Mouse (Mus musculus) cerebral cortex, adult 2 months (tissue): ENCODE results near the gene Stard13.

Source experiments
- WGBS: fragments of 180-500 bp; shearing (Covaris S2); methylation state at CpG from one replicate; pipeline ENCODE4 v1.1.7; 2018; 5-methylcytosine and 5-hydroxymethylcytosine counted together

The Stard13 gene

GRCm38 (mm10) chr5:151142671-151143601 lies 90.7 kb downstream of the Stard13 start:
- 44% methylated on average over 11 of the region's 11 CpGs for WGBS

DNA sequence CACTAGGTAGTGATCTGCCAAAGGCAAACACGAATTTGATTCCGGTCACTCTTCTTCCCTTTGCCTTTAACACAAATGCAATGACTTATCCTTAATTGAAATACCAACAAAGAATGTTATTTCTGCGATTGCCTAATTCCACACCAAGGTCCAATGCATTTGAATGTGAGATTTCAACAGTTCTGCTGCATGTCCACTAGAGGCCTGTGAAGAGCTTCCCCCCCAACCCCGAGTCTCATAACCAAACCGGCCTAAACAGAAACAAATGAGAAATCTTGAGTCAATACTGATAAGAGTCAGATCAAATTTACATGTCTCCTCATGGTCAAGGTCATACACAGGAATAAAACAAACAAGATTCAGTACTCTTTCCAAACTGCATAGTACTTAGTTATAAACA lies 91.4 kb downstream of the Stard13 start:
- WGBS, result 37% methylated on average over 5 of the region's 5 CpGs

DNA sequence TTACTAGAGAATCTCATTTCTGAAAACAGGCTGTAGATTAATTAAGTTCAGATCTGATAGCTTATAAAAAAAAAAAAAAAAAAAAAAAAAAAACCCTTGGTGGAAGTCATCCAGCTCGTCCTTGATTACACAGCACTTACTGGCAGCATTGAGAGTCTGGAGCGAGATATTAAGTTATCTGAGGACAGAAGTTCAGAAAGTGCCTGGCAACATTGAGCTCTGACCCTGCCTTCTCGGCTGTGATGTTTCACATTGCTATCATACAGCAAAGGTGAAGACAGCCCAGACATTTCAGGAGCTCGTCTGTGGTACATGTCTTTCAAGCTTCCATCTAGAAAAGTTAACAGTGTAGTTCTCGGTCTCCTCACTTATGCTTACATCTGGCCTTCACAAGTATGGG lies 95.7 kb downstream of the Stard13 start:
- WGBS, result 65% methylated on average over 5 of the region's 5 CpGs

DNA sequence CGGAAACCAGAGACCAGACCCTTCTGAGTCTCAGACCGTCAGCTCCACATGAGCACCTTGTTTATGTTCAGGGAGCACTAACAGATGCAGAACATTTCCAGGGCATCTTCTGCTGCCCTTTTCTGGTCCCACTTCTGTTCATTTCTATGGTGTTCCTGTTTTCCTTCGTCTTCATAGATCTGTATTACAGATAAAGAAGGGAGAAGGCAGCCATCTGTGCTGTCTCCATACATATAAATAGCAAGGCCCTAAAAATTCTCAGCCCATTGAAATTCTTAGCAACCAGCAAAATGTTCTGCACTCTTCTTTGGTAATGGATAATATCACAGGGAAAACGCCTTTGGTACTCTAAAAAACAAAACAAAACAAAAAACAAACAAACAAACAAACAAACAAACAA lies 96.3 kb downstream of the Stard13 start:
- WGBS, result 55% methylated on average over 4 of the region's 4 CpGs

- 59% methylated on average over 6 of the region's 6 CpGs for WGBS
Measured at GRCm38 (mm10) chr5:151135965-151136364, 97.7 kb downstream of the Stard13 start.

DNA sequence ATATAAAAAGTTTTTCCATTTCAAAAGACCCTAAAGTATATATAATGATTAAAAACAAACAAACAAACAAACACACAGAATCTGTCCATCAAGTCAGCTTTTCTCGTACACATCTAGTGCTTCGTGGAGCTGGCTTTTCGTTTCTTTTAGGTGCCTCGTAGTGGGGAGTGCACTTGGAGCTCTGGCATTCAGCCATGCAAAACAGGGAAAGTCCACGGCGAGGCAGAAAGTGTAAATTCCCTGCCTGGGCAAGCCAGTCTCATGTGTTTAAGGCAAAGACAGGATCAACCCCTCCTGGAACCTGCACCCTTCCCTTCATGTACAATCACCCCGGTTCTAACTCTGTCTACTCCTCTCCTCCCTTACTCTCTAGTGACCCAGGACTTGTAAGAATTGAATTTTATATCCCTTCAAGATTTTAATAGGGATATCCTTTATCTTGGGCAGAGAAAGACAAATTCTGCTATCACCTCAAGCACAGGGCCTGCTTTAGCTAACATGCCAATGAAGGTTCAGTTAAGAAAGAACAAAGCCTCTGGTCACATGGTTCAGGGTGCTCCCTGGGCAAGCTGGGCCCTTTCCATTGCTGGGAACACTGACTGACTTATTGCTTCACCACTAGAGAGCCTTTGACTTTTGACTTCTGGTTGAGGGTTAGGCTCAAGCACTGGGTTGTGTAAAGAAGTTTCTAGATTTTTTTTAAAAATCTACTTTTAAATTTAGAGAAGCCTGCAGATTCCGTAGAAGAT lies 98.4 kb downstream of the Stard13 start:
- WGBS, result 59% methylated on average over 8 of the region's 8 CpGs

- WGBS, result 95% methylated on average over 4 of the region's 4 CpGs
Measured at GRCm38 (mm10) chr5:151134202-151134601, 99.4 kb downstream of the Stard13 start.

DNA sequence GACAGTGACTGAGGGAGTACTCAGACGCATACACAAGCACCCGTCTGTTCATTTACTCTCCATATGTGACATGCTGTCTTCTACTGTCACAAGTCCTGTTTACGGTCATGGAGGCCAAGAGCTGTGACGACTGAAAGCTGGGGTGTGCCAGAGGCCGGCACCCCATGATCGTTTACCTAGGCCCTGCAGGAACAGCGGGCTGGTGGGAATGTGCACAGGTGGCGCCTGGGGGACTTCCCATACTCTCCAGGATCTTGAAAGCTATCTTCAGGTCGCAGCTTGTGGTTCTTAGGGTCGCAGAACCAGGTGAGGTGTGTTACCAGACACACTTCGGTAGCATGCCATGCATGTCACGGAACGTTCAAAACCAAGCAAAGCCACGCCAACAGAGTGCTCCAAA lies 99.9 kb downstream of the Stard13 start:
- 92% methylated on average over 14 of the region's 14 CpGs for WGBS

GRCm38 (mm10) chr5:151129762-151130161 lies 103.9 kb downstream of the Stard13 start:
- WGBS, result 67% methylated on average over 2 of the region's 2 CpGs

DNA sequence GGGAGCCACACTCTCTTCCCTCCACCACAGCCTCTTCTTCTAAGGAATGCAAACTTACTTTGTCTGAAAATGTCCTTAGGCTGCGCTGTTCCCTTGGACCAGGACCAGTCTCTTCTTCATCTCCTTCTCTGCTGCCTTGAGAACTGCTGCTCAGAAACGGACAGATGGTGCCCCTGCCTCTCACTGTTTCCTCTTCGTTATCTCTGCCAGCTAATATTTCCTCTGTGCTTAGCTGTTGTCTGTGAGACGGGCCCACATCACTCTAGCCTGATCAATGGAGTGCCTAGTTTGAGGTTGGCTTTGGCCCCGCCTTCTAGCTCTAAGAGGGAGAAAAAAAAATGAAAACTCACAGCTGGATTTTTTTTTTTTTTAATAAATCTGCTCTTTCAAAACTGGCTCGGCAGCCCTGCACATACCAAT lies 106.3 kb downstream of the Stard13 start:
- 42% methylated on average over 6 of the region's 6 CpGs for WGBS

GRCm38 (mm10) chr5:151126608-151127005 lies 107.0 kb downstream of the Stard13 start:
- WGBS, result 39% methylated on average over 10 of the region's 10 CpGs

- 57% methylated on average over 6 of the region's 6 CpGs for WGBS
Measured at GRCm38 (mm10) chr5:151125985-151126607, 107.5 kb downstream of the Stard13 start.

DNA sequence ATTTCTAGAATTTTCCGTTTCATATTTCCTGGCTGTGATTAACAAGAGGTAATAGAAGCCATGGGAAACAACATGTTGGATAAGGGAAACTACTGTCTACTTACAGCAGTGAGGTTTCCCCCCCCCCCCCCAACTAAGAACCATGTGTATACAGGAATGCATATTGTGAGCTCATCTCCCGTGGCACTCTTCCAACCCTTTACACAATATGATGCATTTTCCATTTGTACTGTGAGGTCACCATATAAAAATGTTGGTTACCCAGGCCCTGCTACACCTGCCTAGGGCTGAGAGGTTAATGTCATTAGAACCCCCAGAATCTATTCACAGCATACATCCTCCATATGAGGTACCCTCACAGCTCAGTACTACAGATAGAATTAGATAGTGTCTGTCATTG lies 115.8 kb downstream of the Stard13 start:
- 79% methylated on average over 2 of the region's 2 CpGs for WGBS

GRCm38 (mm10) chr5:151116192-151116887 lies 117.3 kb downstream of the Stard13 start:
- WGBS, result 72% methylated on average over 5 of the region's 5 CpGs

- 90% methylated on average over 9 of the region's 9 CpGs for WGBS
Measured at GRCm38 (mm10) chr5:151112743-151113142, 120.9 kb downstream of the Stard13 start.

DNA sequence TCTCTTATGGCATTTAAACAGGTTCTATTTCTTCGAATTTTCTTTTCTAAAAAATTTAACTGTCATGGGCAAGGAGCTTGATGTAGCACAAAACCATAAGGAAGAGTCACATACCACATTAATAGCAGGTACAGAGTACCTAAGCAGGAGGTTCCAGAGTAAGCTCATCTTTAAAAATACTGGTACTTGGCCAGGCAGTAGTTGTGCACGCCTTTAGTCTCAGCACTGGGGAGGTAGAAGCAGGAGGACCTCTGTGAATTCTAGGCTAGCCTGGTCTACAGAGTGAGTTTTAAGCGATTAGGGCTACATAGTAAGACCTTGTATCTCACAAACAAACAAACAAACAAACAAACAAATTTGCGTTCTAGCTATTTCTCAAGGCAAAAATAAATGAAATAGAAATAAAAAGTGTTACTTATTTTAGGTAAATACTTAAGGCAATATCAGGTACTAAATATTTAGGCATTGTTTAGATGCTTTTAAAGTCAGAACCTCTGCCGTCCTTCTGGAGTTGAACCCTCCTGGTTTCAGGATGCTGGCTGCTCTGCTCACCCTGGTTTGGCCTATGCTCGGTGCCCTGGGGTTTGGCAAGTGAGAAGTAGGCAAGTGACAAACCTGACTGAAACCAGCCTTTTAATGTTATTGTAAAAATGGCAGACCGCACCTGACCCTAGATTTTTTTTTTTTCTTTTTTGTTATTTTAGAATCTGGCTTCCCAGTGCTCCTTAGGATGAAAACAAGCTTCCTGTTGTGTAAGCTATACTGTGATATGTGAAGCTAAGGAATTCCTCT lies 122.4 kb downstream of the Stard13 start:
- 79% methylated on average over 7 of the region's 7 CpGs for WGBS

DNA sequence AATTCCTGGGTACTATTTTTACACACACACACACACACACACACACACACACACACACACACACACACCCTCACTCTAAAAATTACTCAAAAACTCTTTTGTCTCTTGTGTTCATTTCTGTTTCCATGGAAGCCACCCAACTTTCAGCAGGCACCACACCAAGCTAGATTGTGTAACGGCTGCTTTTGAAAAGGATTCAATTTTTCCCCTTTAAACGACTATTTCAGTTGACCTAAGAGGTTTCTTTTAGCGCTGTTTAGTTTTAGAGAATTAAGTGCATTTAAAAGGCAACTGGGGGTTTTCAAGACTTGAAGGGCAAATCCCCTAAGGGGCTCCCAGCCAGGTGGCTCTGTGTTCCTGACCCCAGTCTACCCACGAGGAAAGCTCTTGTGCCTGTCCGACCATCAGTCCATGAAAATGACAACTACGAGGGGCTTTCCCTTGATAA lies 123.2 kb downstream of the Stard13 start:
- 16% methylated on average over 6 of the region's 6 CpGs for WGBS

GRCm38 (mm10) chr5:151109822-151110221 lies 123.8 kb downstream of the Stard13 start:
- WGBS, result 41% methylated on average over 2 of the region's 2 CpGs

DNA sequence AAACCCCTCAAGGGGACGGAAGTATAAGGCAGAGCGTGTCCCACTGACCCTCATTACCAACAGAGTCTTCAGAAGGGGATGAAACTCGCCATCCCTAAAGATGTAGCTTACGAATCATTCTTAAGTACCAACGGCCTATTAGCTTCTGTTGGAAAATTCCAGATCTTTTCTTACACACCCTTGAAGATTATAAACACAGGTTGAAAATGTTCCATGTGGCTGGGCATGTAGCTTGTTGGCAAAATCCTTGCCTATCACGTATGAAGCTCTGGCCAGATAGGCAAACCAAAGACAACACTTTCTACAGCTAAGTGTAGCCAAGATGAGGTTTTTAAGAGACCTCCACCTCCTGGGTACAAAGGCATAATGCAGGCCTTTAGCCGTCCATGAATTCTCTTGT lies 124.7 kb downstream of the Stard13 start:
- 72% methylated on average over 7 of the region's 7 CpGs for WGBS

GRCm38 (mm10) chr5:151108291-151108897 lies 125.2 kb downstream of the Stard13 start:
- 64% methylated on average over 19 of the region's 19 CpGs for WGBS
